Mouse (Mus musculus) stomach, postnatal 0 days (tissue): ENCODE data around the gene Lrguk. TPM values are rescaled to one million over a fixed set of nuclear protein-coding genes. Genes with fewer than 3 reads are reported as not detected.

ENCODE experiments used
- ATAC-seq: fragments of 200-750 bp; cut with Nextera tagmentation; 2 replicates; pipeline ENCODE4 v1.8.0; 2017; ENCODE audit not compliant: low FRiP score, low TSS enrichment
- DNase-seq: peaks from one replicate; pipeline ENCODE4 v3.0.0-alpha.2; 2016; ENCODE audit warnings: low spot score
- H3K27ac ChIP-seq: fragments of 300-500 bp; sonication (generic); replicated peaks from 2 replicates; pipeline ENCODE4 v1.5.1; 2014; ENCODE audit warnings: mild to moderate bottlenecking, control low read depth
- H3K27me3 ChIP-seq: fragments of 300-500 bp; sonication (generic); 2 replicates; pipeline ENCODE4 v1.6.1; 2014; ENCODE audit warnings: low read length; ENCODE audit not compliant: control insufficient read depth, insufficient read depth
- H3K36me3 ChIP-seq: fragments of 300-500 bp; sonication (generic); 2 replicates; pipeline ENCODE4 v1.6.1; 2014; ENCODE audit warnings: low read length, mixed read lengths; ENCODE audit not compliant: control insufficient read depth, insufficient read depth
- H3K4me1 ChIP-seq: fragments of 300-500 bp; sonication (generic); replicated peaks from 2 replicates; pipeline ENCODE4 v1.6.1; 2014; ENCODE audit warnings: antibody characterized with exemption; ENCODE audit not compliant: control insufficient read depth, insufficient read depth
- H3K4me2 ChIP-seq: fragments of 300-500 bp; sonication (generic); replicated peaks from 2 replicates; pipeline ENCODE4 v1.6.1; 2014; ENCODE audit warnings: low read depth, mild to moderate bottlenecking, control low read depth, moderate library complexity
- H3K4me3 ChIP-seq: fragments of 300-500 bp; sonication (generic); 2 replicates; pipeline ENCODE4 v1.5.1; 2014; ENCODE audit warnings: low read depth, low read length, control low read depth
- H3K9ac ChIP-seq: fragments of 300-500 bp; sonication (generic); 2 replicates; pipeline ENCODE4 v1.6.1; 2014; ENCODE audit warnings: mild to moderate bottlenecking, low read length, control low read depth, mixed read lengths
- H3K9me3 ChIP-seq: fragments of 300-500 bp; sonication (generic); 2 replicates; pipeline ENCODE4 v1.6.1; 2016; ENCODE audit warnings: low read length; ENCODE audit not compliant: control insufficient read depth
- CTCF ChIP-seq: IDR thresholded peaks from 2 replicates; pipeline ENCODE4 v1.5.1; 2016; ENCODE audit warnings: antibody characterized with exemption, low read depth, mild to moderate bottlenecking, moderate library complexity
- EP300 ChIP-seq: optimal IDR thresholded peaks from 2 replicates; pipeline ENCODE3; 2016; ENCODE audit warnings: antibody characterized with exemption
- WGBS: fragments of 180-500 bp; shearing (Covaris S2); extraction: QIAGEN DNeasy Blood & Tissue Kit; methylation state at CpG from one replicate; pipeline ENCODE4 v1.1.7; 2014; 5-methylcytosine and 5-hydroxymethylcytosine counted together
- polyA plus RNA-seq: library from polyadenylated mRNA; unstranded; fragments of >200 nt; fragmentation: Nextera tagmentation; extraction: Ambion mirVana; gene quantifications from 2 replicates; pipeline ENCODE4 v1.2.1, GENCODE M21; 2015

The Lrguk gene
- polyA plus RNA-seq, 1 experiment from 2014 or later: 0.21 TPM

DNA sequence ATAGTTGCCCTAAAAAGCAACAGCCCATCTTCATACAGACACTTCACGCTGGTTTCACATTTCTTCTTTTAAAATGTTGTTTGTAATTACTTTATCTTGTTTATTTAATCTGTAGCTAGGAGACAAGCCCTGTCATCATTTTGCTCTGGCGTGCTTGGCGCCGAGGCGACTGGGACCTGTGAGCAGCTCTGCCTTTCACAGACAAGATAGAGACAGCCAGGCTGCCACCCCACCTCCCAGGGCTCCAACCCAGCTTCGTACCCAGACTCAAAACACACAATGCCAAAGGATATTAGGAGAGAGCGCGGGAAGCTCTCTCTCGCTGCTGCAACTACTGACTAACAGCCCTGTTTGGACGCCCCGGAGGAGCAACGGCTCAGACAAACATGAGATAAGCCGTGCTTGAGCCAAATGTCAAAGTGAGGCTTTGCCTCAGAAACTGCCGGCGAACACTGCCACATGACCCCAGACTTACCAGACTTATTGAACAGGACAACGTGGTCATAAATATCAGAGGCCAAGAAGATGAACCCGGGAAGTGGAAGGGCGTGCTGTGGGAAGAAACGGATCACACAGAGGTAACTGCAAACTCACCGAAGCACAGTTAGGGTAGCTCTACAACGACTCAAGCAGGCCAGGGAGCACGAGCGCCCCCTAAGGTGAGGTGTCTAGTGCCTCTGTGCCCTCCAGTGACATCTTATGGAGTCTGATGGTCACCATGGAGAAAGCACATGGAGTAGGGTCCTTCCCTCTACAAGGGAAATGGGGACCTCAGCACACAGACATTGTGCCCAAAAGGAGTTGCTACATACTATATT is 131.0 kb downstream of the Lrguk start:
- DNase-seq (no peak), ATAC-seq (no peak)
- Histone ChIP-seq H3K4me2 (no peak overlapping the region), H3K27me3 (no peaks in the 10 kb centered on the region), H3K4me3 (no peak overlapping the region), H3K27ac (no peak overlapping the region), H3K4me1 (no peaks in the 10 kb centered on the region), H3K9me3 (no peaks in the 10 kb centered on the region), H3K9ac (no peak overlapping the region), H3K36me3 (peaks cover 14% of the 10 kb centered on the region)
- 55% methylated on average over 23 of the region's 23 CpGs for WGBS
- no peak for TF ChIP-seq EP300
- TF ChIP-seq CTCF: no peak

DNA sequence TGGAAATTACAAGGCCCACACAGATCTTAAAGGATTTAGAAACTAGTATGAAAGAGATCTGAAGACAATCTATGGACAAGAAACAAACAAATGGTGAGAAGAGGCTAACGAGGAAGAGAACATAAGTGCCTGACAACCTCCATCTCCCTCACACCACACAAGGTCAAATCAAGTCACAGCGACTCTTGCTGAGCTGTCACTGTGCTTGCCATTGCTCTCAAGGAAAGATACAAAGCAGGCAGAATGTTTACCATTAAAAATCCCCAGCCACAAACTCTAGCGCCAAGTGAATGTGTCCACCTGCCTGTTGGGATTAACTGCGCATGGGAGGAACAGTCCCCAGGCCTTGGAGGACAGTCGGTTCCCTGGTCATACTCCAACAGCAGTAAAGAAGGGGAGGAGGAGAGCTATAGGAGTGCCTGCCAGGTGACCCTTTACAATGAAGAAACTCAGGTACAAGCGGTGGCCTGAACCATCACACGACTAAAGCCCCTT is 131.6 kb downstream of the Lrguk start:
- Histone ChIP-seq H3K9me3 (no peaks in the 10 kb centered on the region), H3K4me2 (no peak overlapping the region), H3K4me3 (no peak overlapping the region), H3K9ac (no peak overlapping the region), H3K4me1 (no peaks in the 10 kb centered on the region), H3K27me3 (no peaks in the 10 kb centered on the region), H3K36me3 (peaks cover 18% of the 10 kb centered on the region), H3K27ac (no peak overlapping the region)
- ATAC-seq (no peak), DNase-seq (no peak)
- TF ChIP-seq CTCF: no peak
- TF ChIP-seq EP300: no peak
- 84% methylated on average over 7 of the region's 7 CpGs for WGBS

DNA sequence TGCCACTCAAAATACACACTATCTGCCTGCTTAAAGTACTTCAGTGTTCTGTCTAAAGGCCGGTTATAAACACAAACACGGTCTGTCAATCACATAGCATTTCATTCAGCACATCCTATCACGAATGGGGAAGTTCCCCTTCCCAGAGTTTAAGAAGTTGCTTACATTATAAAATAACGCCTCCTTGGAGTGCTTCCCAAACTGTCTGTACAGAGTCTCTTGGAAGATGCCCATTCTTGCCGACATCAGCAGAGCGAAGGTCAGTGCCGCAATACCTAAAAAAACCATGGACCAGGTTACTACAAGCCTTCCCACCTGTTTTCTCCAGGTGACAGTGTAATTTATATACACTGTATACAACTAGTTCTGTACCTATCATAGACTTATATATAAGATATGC is 132.3 kb downstream of the Lrguk start:
- H3K9ac ChIP-seq: no peak overlapping the region
- H3K4me2 ChIP-seq: no peak overlapping the region
- DNase-seq: no peak
- peaks cover 22% of the 10 kb centered on the region for H3K36me3 ChIP-seq
- 77% methylated on average over 7 of the region's 7 CpGs for WGBS
- no peaks in the 10 kb centered on the region for H3K27me3 ChIP-seq
- TF ChIP-seq EP300 (no peak), CTCF (no peak)
- no peak for ATAC-seq
- H3K4me1 ChIP-seq: no peaks in the 10 kb centered on the region
- no peaks in the 10 kb centered on the region for H3K9me3 ChIP-seq
- no peak overlapping the region for H3K27ac ChIP-seq
- no peak overlapping the region for H3K4me3 ChIP-seq

DNA sequence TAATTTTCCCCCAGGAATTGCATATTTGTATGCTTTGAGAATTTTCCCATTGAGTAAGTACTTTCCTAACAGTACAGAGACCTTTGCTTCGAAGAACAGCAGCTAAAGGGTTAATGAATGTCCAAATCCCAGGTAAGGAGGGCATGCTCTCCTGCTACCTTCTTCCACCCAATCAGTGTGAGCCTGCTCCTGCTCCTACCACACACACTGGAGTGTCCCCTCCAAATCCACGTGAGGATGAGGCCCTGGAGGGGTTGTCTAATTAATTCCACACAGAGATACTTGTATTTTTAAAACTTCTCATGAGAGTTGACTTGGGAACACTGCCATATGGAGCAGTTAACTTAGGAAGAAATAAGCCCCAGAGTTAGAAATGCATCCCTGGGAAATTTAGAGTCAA is 133.4 kb downstream of the Lrguk start:
- Histone ChIP-seq H3K27me3 (no peaks in the 10 kb centered on the region), H3K4me3 (no peak overlapping the region), H3K4me1 (no peaks in the 10 kb centered on the region), H3K36me3 (peaks cover 18% of the 10 kb centered on the region), H3K9me3 (no peaks in the 10 kb centered on the region), H3K27ac (no peak overlapping the region), H3K4me2 (no peak overlapping the region), H3K9ac (no peak overlapping the region)
- DNase-seq: no peak
- TF ChIP-seq EP300 (no peak), CTCF (no peak)
- no peak for ATAC-seq
- 73% methylated on average over 2 of the region's 2 CpGs for WGBS

DNA sequence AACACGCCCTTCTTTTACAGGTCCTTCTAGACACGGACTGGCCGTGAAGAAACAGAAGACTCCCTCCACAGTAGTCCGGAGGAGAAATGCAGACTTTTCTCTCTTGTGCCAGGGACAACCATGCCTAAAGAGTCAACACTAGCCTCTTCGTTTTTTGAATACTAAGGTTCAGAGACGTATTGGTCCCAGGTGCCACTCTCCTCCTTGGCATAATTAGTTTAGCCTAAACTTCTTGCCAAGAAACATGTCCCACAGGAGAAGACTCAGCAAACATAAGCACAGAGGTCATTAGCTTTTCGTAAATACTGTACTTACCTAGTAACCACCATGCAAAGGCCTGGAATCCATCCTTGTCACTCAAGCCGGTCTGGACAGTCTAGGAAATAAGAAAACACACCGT is 133.8 kb downstream of the Lrguk start:
- TF ChIP-seq CTCF: no peak
- TF ChIP-seq EP300: no peak
- 71% methylated on average over 9 of the region's 9 CpGs for WGBS
- ATAC-seq (no peak), DNase-seq (no peak)
- H3K4me3 ChIP-seq: no peak overlapping the region
- H3K36me3 ChIP-seq: peaks cover 16% of the 10 kb centered on the region
- no peaks in the 10 kb centered on the region for H3K4me1 ChIP-seq
- H3K27ac ChIP-seq: no peak overlapping the region
- no peaks in the 10 kb centered on the region for H3K9me3 ChIP-seq
- H3K27me3 ChIP-seq: no peaks in the 10 kb centered on the region
- no peak overlapping the region for H3K4me2 ChIP-seq
- no peak overlapping the region for H3K9ac ChIP-seq

DNA sequence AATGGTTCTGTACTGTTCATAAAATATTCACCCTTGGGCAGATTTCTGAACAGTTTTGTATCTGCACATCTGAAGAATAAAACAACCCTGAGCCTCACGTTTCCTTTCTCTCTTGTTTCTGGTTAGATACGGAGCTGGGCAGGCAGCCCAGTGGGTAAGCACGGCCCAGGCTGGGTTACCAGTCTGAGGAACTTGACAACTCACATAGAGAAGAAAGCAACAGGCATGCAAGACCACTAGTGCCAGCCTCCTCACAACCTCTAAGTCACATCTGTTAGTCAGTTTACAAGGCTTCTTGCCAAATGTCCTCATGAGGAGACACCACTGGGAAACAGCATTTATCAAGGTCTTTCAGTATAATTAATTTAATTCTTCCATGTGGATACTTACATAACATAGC is 139.6 kb downstream of the Lrguk start:
- ATAC-seq: no peak
- DNase-seq: no peak
- H3K27ac ChIP-seq: no peak overlapping the region
- H3K9ac ChIP-seq: no peak overlapping the region
- 76% methylated on average over 3 of the region's 3 CpGs for WGBS
- peaks cover 13% of the 10 kb centered on the region for H3K36me3 ChIP-seq
- no peaks in the 10 kb centered on the region for H3K27me3 ChIP-seq
- TF ChIP-seq CTCF (no peak), EP300 (no peak)
- no peaks in the 10 kb centered on the region for H3K9me3 ChIP-seq
- H3K4me3 ChIP-seq: no peak overlapping the region
- no peaks in the 10 kb centered on the region for H3K4me1 ChIP-seq
- no peak overlapping the region for H3K4me2 ChIP-seq
